Mouse (Mus musculus) hindbrain, embryonic 14.5 days (tissue): Measurements from ENCODE around the gene Tmeff1. TPM values are rescaled to one million over a fixed set of nuclear protein-coding genes. Genes with fewer than 3 reads are reported as not detected.

Experiments
- ATAC-seq: fragments of 200-750 bp; cut with Nextera tagmentation; 2 replicates; pipeline ENCODE4 v1.8.0; 2017; ENCODE audit warnings: moderate number of reproducible peaks, mild to moderate bottlenecking, moderate TSS enrichment, moderate library complexity; ENCODE audit not compliant: low FRiP score
- DNase-seq: peaks from one replicate; pipeline ENCODE4 v3.0.0-alpha.2; 2015; ENCODE audit warnings: low spot score
- H3K27ac ChIP-seq: fragments of 300-500 bp; sonication (generic); 2 replicates; pipeline ENCODE4 v1.5.1; 2014; ENCODE audit warnings: mild to moderate bottlenecking, moderate library complexity
- H3K27me3 ChIP-seq: fragments of 300-500 bp; sonication (generic); 2 replicates; pipeline ENCODE4 v1.6.1; 2014; ENCODE audit warnings: mild to moderate bottlenecking, low read length, mixed read lengths; ENCODE audit not compliant: control insufficient read depth, insufficient read depth
- H3K36me3 ChIP-seq: fragments of 300-500 bp; sonication (generic); replicated peaks from 2 replicates; pipeline ENCODE4 v1.6.1; 2014; ENCODE audit not compliant: control insufficient read depth, insufficient read depth
- H3K4me1 ChIP-seq: fragments of 300-500 bp; sonication (generic); replicated peaks from 2 replicates; pipeline ENCODE4 v1.6.1; 2014; ENCODE audit warnings: antibody characterized with exemption, low read length, mixed read lengths; ENCODE audit not compliant: control insufficient read depth, insufficient read depth
- H3K4me2 ChIP-seq: fragments of 300-500 bp; sonication (generic); replicated peaks from 2 replicates; pipeline ENCODE4 v1.6.1; 2014; ENCODE audit warnings: mild to moderate bottlenecking, moderate library complexity
- H3K4me3 ChIP-seq: fragments of 300-500 bp; sonication (generic); replicated peaks from 2 replicates; pipeline ENCODE4 v1.5.1; 2014; ENCODE audit warnings: mild to moderate bottlenecking, low read length
- H3K9ac ChIP-seq: fragments of 300-500 bp; sonication (generic); 2 replicates; pipeline ENCODE4 v1.6.1; 2014
- H3K9me3 ChIP-seq: fragments of 300-500 bp; sonication (generic); 2 replicates; pipeline ENCODE4 v1.6.1; 2016; ENCODE audit warnings: low read length; ENCODE audit not compliant: control insufficient read depth
- WGBS: fragments of 180-500 bp; shearing (Covaris S2); extraction: QIAGEN DNeasy Blood & Tissue Kit; methylation state at CpG from one replicate; pipeline ENCODE4 v1.1.7; 2014; 5-methylcytosine and 5-hydroxymethylcytosine counted together
- polyA plus RNA-seq: library from polyadenylated mRNA; unstranded; fragments of >200 nt; fragmentation: Nextera tagmentation; extraction: Ambion mirVana; gene quantifications from 2 replicates; pipeline ENCODE4 v1.2.1, GENCODE M21; 2014

Tmeff1 gene
- 333 and 365 TPM in 2 replicates for polyA plus RNA-seq

- DNase-seq (peak; percentile 80), ATAC-seq (peak; percentile 89)
- peaks cover 26% of the 10 kb centered on the region for H3K4me1 ChIP-seq
These were observed at the start of gene Tmeff1 for GRCm38 (mm10) chr4:48584421-48585240. TSS of gene Tmeff1 (plus strand) at chr4:48585174.

GRCm38 (mm10) chr4:48536275-48536674 is 48.7 kb upstream of the Tmeff1 start:
- Histone ChIP-seq H3K4me3 (no peak overlapping the region), H3K4me2 (no peak overlapping the region), H3K9me3 (no peaks in the 10 kb centered on the region), H3K27ac (no peak overlapping the region), H3K9ac (no peak overlapping the region), H3K36me3 (no peaks in the 10 kb centered on the region), H3K27me3 (no peaks in the 10 kb centered on the region), H3K4me1 (peaks cover 3% of the 10 kb centered on the region; the same call in 1 of the 2 replicates)
- DNase-seq (no peak), ATAC-seq (no peak)
- WGBS: 90% methylated on average over 5 of the region's 5 CpGs

More at GRCm38 (mm10) chr4:48584421-48585240, at the start of gene Tmeff1:
- Histone ChIP-seq H3K4me2 (peak within 1 kb of the TSS; percentile 62), H3K4me3 (peak within 1 kb of the TSS; percentile 92), H3K27me3 (no peaks in the 10 kb centered on the region), H3K9me3 (0 out of 2 replicates have a peak, but pooled peaks cover 2% of the 10 kb centered on the region), H3K9ac (peak within 1 kb of the TSS; percentile 98), H3K27ac (peak within 1 kb of the TSS; percentile 98), H3K36me3 (no peaks in the 10 kb centered on the region)
- WGBS: under 1% methylated on average over 60 of the region's 64 CpGs

DNA sequence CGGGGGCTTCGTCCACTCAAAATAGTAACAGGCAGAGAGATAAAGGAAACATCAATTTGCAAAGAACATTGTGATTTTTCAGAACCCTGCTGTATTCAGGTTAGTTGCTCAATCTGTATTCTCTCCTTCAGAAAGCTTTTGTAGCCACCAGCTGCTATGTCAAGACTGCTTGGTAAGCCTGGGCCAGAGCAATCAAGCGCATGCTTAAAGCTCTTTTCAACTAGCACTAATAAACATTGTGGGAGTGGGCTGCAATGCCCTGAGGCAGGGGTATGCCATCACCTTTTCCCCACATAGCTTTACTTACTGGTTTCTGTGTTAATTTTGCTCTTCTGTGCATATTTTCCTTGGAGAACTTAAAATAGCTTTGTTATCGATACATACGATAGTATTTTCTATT is 48.0 kb upstream of the Tmeff1 start:
- Histone ChIP-seq H3K27ac (no peak overlapping the region), H3K4me3 (no peak overlapping the region), H3K4me2 (no peak overlapping the region), H3K27me3 (no peaks in the 10 kb centered on the region), H3K4me1 (peaks cover 11% of the 10 kb centered on the region), H3K36me3 (no peaks in the 10 kb centered on the region), H3K9me3 (no peaks in the 10 kb centered on the region), H3K9ac (no peak overlapping the region)
- no peak for ATAC-seq
- DNase-seq: no peak
- 84% methylated on average over 5 of the region's 5 CpGs for WGBS

GRCm38 (mm10) chr4:48538581-48538980 is 46.4 kb upstream of the Tmeff1 start:
- Histone ChIP-seq H3K4me3 (no peak overlapping the region), H3K9me3 (no peaks in the 10 kb centered on the region), H3K4me1 (peaks cover 20% of the 10 kb centered on the region), H3K27me3 (no peaks in the 10 kb centered on the region), H3K27ac (no peak overlapping the region), H3K4me2 (no peak overlapping the region), H3K9ac (no peak overlapping the region), H3K36me3 (no peaks in the 10 kb centered on the region)
- 97% methylated on average over 2 of the region's 2 CpGs for WGBS
- ATAC-seq (no peak), DNase-seq (no peak)

DNA sequence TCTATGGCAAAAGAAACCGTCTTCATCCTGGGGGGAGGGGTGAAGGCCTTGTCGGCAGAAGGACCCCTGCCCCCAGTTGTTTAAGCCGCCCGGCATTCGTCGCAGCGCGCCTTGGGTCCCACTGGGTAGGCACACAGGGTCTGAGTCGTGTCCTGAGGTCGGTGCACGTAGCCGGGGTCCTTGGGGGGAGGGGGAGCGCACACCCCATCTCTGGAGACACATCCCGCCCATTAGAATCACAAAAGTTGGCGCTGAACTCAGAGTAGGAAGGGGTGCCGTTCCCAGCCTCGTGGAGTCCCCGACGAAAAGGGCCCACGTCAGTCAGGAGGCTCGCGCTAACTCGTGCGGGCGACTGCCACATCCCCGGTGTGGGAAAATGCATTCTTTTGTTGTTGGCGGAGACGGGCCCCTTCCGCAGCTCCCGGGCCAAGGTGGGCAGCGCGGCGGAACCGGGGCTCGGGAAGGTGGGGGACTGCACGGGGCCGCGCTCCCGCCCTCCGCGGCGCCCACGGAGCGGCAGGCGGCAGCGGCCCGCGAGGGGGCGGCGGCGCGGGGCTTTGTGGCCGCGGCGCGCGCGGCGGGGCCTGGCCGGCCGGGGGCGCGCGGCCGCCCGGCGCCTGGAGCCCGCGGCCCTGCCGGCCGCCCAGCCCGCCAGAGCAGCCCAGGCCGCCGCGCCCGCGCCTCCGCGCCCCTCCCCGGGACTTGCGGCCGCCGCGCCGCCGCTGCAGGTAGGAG is 45.0 kb upstream of the Tmeff1 start, which contains the start of gene Msantd3:
Gene Msantd3 (plus strand): TSS at position 95 of the 735 bp plus-strand sequence.
- peak within 1 kb of the TSS; percentile 72 for H3K4me3 ChIP-seq
- H3K9me3 ChIP-seq: no peaks in the 10 kb centered on the region
- H3K4me1 ChIP-seq: peaks cover 33% of the 10 kb centered on the region
- no peaks in the 10 kb centered on the region for H3K36me3 ChIP-seq
- H3K27ac ChIP-seq: peak within 1 kb of the TSS; percentile 89
- peak within 1 kb of the TSS; percentile 61 for H3K4me2 ChIP-seq
- peak; percentile 73 for ATAC-seq
- peak within 1 kb of the TSS; percentile 93 for H3K9ac ChIP-seq
- under 1% methylated on average over 70 of the region's 86 CpGs for WGBS
- DNase-seq: no peak
- no peaks in the 10 kb centered on the region for H3K27me3 ChIP-seq

- ATAC-seq (peak; percentile 81), DNase-seq (no peak)
- Histone ChIP-seq H3K4me1 (peaks cover 34% of the 10 kb centered on the region), H3K9me3 (no peaks in the 10 kb centered on the region), H3K36me3 (no peaks in the 10 kb centered on the region), H3K9ac (peak overlapping the region; percentile 93), H3K27me3 (no peaks in the 10 kb centered on the region), H3K4me2 (peak overlapping the region; percentile 61), H3K4me3 (peak overlapping the region; percentile 72), H3K27ac (peak overlapping the region; percentile 89)
- WGBS: under 1% methylated on average over 39 of the region's 50 CpGs
These were observed 44.3 kb upstream of the Tmeff1 start for GRCm38 (mm10) chr4:48540576-48541111.

DNA sequence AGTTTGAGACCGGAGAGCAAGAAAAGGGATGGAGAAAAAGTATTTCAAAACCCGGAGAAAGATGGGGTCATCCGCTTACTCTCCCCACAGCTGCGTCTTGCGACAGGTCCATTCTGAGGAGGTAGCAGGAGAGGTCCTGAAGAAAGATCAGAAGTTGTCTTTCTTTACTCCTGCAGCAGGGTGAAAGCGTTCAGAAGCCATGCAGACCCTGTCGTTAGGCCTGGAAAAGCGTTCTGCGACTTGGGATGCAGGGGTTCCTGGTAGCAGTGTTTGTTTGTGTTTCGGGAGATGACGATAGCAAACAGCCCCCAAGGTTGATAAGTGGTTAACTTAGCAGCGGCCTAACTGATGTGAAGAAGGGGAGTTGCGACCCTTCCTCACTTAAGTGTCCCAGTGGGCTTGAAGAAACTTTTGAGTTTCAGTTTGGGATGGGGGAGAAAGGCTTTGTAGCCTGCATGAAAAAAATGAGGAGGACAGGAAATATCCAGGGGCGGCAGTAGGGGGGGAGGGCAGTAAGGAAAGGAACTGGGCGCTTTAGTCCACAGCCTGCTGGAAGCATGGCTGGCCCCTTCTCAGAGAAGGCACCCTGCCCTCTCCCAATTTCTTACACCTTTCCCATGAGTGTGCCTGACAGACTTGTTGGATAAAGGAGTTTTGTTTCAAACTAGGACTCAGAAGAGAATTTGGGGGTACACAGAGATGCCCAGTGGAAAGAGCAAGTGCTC is 43.3 kb upstream of the Tmeff1 start:
- H3K4me1 ChIP-seq: peaks cover 44% of the 10 kb centered on the region
- ATAC-seq (no peak), DNase-seq (no peak)
- peak overlapping the region; percentile 61 for H3K4me2 ChIP-seq
- peak overlapping the region; percentile 93 for H3K9ac ChIP-seq
- WGBS: 2% methylated on average over 15 of the region's 15 CpGs
- no peaks in the 10 kb centered on the region for H3K27me3 ChIP-seq
- H3K9me3 ChIP-seq: no peaks in the 10 kb centered on the region
- H3K27ac ChIP-seq: no peak overlapping the region
- H3K36me3 ChIP-seq: no peaks in the 10 kb centered on the region
- H3K4me3 ChIP-seq: peak overlapping the region; percentile 72

GRCm38 (mm10) chr4:48542351-48542750 is 42.6 kb upstream of the Tmeff1 start:
- H3K36me3 ChIP-seq: no peaks in the 10 kb centered on the region
- WGBS: 25% methylated on average over 5 of the region's 5 CpGs
- peak overlapping the region; percentile 61 for H3K4me2 ChIP-seq
- H3K27me3 ChIP-seq: no peaks in the 10 kb centered on the region
- H3K4me3 ChIP-seq: peak overlapping the region; percentile 72; the same call in 1 of the 2 replicates
- DNase-seq (no peak), ATAC-seq (no peak)
- H3K9me3 ChIP-seq: no peaks in the 10 kb centered on the region
- peaks cover 51% of the 10 kb centered on the region for H3K4me1 ChIP-seq
- no peak overlapping the region for H3K27ac ChIP-seq
- H3K9ac ChIP-seq: peak overlapping the region; percentile 93; the same call in 1 of the 2 replicates
